Mouse (Mus musculus): ENCODE results near the gene Anks1. TPM values are rescaled to one million over a fixed set of nuclear protein-coding genes. Genes with fewer than 3 reads are reported as not detected.
"Not testable (repeated sequence)": the region's sequence is repeated elsewhere in the genome, so short reads cannot be mapped to it uniquely, and the experiment has no call there.

Anks1 gene
- polyA plus RNA-seq, 1 experiment from 2014 or later: 14.5 TPM

GRCm38 (mm10) chr17:27982712-27983266 lies 73.7 kb downstream of the Anks1 start:
- H3K9me3 ChIP-seq (ENCODE audit: low read length): no peaks in the 10 kb centered on the region
- no peak overlapping the region for H3K9ac ChIP-seq (replicated peaks; ENCODE audit: low read length)
- no peaks in the 10 kb centered on the region for H3K4me1 ChIP-seq (ENCODE audit: insufficient read depth, low read length)
- ATAC-seq (ENCODE audit: low FRiP score, low TSS enrichment): no peak
- peaks cover 21% of the 10 kb centered on the region for H3K36me3 ChIP-seq (ENCODE audit: insufficient read depth, low read length)
- no peak overlapping the region for H3K27ac ChIP-seq (ENCODE audit: low read length)
- no peak overlapping the region for H3K4me2 ChIP-seq (replicated peaks; ENCODE audit: low read depth, low read length)
- H3K27me3 ChIP-seq (ENCODE audit: insufficient read depth, low read length): no peaks in the 10 kb centered on the region
- 55% methylated on average over 7 of the region's 7 CpGs for WGBS
- no peak overlapping the region for H3K4me3 ChIP-seq (ENCODE audit: low read length)

- Histone ChIP-seq H3K27ac (ENCODE audit: low read length) (no peak overlapping the region), H3K4me2 (replicated peaks; ENCODE audit: low read depth, low read length) (no peak overlapping the region), H3K4me1 (ENCODE audit: insufficient read depth, low read length) (no peaks in the 10 kb centered on the region), H3K9me3 (ENCODE audit: low read length) (no peaks in the 10 kb centered on the region), H3K4me3 (ENCODE audit: low read length) (no peak overlapping the region), H3K9ac (replicated peaks; ENCODE audit: low read length) (no peak overlapping the region), H3K27me3 (ENCODE audit: insufficient read depth, low read length) (no peaks in the 10 kb centered on the region), H3K36me3 (ENCODE audit: insufficient read depth, low read length) (peaks cover 19% of the 10 kb centered on the region)
- WGBS: 85% methylated on average over 12 of the region's 12 CpGs
- ATAC-seq (ENCODE audit: low FRiP score, low TSS enrichment): no peak
These were observed 75.3 kb downstream of the Anks1 start for GRCm38 (mm10) chr17:27984421-27984820.

GRCm38 (mm10) chr17:27986106-27986505 lies 77.0 kb downstream of the Anks1 start:
- no peaks in the 10 kb centered on the region for H3K9me3 ChIP-seq (ENCODE audit: low read length)
- H3K4me2 ChIP-seq (replicated peaks; ENCODE audit: low read depth, low read length): no peak overlapping the region
- no peak for ATAC-seq (ENCODE audit: low FRiP score, low TSS enrichment)
- H3K4me3 ChIP-seq (ENCODE audit: low read length): no peak overlapping the region
- H3K27me3 ChIP-seq (ENCODE audit: insufficient read depth, low read length): no peaks in the 10 kb centered on the region
- H3K9ac ChIP-seq (replicated peaks; ENCODE audit: low read length): no peak overlapping the region
- 94% methylated on average over 19 of the region's 19 CpGs for WGBS
- peaks cover 19% of the 10 kb centered on the region for H3K36me3 ChIP-seq (ENCODE audit: insufficient read depth, low read length)
- no peaks in the 10 kb centered on the region for H3K4me1 ChIP-seq (ENCODE audit: insufficient read depth, low read length)
- no peak overlapping the region for H3K27ac ChIP-seq (ENCODE audit: low read length)

- Histone ChIP-seq H3K9me3 (ENCODE audit: low read length) (no peaks in the 10 kb centered on the region), H3K27ac (ENCODE audit: low read length) (no peak overlapping the region), H3K27me3 (ENCODE audit: insufficient read depth, low read length) (no peaks in the 10 kb centered on the region), H3K4me3 (ENCODE audit: low read length) (no peak overlapping the region), H3K4me2 (replicated peaks; ENCODE audit: low read depth, low read length) (no peak overlapping the region), H3K36me3 (ENCODE audit: insufficient read depth, low read length) (peaks cover 18% of the 10 kb centered on the region), H3K4me1 (ENCODE audit: insufficient read depth, low read length) (no peaks in the 10 kb centered on the region), H3K9ac (replicated peaks; ENCODE audit: low read length) (no peak overlapping the region)
- 43% methylated on average over 15 of the region's 15 CpGs for WGBS
- peak; percentile 66; the same call in 1 of the 2 replicates for ATAC-seq (ENCODE audit: low FRiP score, low TSS enrichment)
These were observed 80.9 kb downstream of the Anks1 start for GRCm38 (mm10) chr17:27989807-27990542.

- H3K9ac ChIP-seq (replicated peaks; ENCODE audit: low read length): no peak overlapping the region
- peaks cover 12% of the 10 kb centered on the region; the same call in 1 of the 2 replicates for H3K36me3 ChIP-seq (ENCODE audit: insufficient read depth, low read length)
- no peak overlapping the region for H3K4me3 ChIP-seq (ENCODE audit: low read length)
- peak overlapping the region; percentile 32 for H3K27ac ChIP-seq (ENCODE audit: low read length)
- 56% methylated on average over 10 of the region's 10 CpGs for WGBS
- H3K4me2 ChIP-seq (replicated peaks; ENCODE audit: low read depth, low read length): no peak overlapping the region
- no peak for ATAC-seq (ENCODE audit: low FRiP score, low TSS enrichment)
- peaks cover 2% of the 10 kb centered on the region; the same call in 1 of the 2 replicates for H3K4me1 ChIP-seq (ENCODE audit: insufficient read depth, low read length)
- H3K9me3 ChIP-seq (ENCODE audit: low read length): no peaks in the 10 kb centered on the region
- H3K27me3 ChIP-seq (ENCODE audit: insufficient read depth, low read length): no peaks in the 10 kb centered on the region
These were observed 85.2 kb downstream of the Anks1 start for GRCm38 (mm10) chr17:27994001-27994944.

GRCm38 (mm10) chr17:27996320-27996719 lies 87.2 kb downstream of the Anks1 start:
- no peak overlapping the region for H3K4me2 ChIP-seq (replicated peaks; ENCODE audit: low read depth, low read length)
- WGBS: 42% methylated on average over 4 of the region's 4 CpGs
- no peak for ATAC-seq (ENCODE audit: low FRiP score, low TSS enrichment)
- H3K9me3 ChIP-seq (ENCODE audit: low read length): no peaks in the 10 kb centered on the region
- no peak overlapping the region for H3K9ac ChIP-seq (replicated peaks; ENCODE audit: low read length)
- H3K27me3 ChIP-seq (ENCODE audit: insufficient read depth, low read length): no peaks in the 10 kb centered on the region
- no peak overlapping the region for H3K4me3 ChIP-seq (ENCODE audit: low read length)
- peaks cover 8% of the 10 kb centered on the region for H3K4me1 ChIP-seq (ENCODE audit: insufficient read depth, low read length)
- H3K27ac ChIP-seq (ENCODE audit: low read length): no peak overlapping the region
- H3K36me3 ChIP-seq (ENCODE audit: insufficient read depth, low read length): peaks cover 12% of the 10 kb centered on the region; the same call in 1 of the 2 replicates

GRCm38 (mm10) chr17:27997212-27997611 lies 88.1 kb downstream of the Anks1 start:
- peaks cover 9% of the 10 kb centered on the region for H3K4me1 ChIP-seq (ENCODE audit: insufficient read depth, low read length)
- WGBS: 51% methylated on average over 12 of the region's 12 CpGs
- H3K9me3 ChIP-seq (ENCODE audit: low read length): no peaks in the 10 kb centered on the region
- no peak overlapping the region for H3K9ac ChIP-seq (replicated peaks; ENCODE audit: low read length)
- no peak overlapping the region for H3K4me2 ChIP-seq (replicated peaks; ENCODE audit: low read depth, low read length)
- H3K27ac ChIP-seq (ENCODE audit: low read length): no peak overlapping the region
- no peak overlapping the region for H3K4me3 ChIP-seq (ENCODE audit: low read length)
- ATAC-seq (ENCODE audit: low FRiP score, low TSS enrichment): no peak
- no peaks in the 10 kb centered on the region for H3K27me3 ChIP-seq (ENCODE audit: insufficient read depth, low read length)
- H3K36me3 ChIP-seq (ENCODE audit: insufficient read depth, low read length): peaks cover 12% of the 10 kb centered on the region; the same call in 1 of the 2 replicates

- not testable (repeated sequence) for H3K27me3 ChIP-seq (ENCODE audit: insufficient read depth, low read length); H3K9me3 ChIP-seq (ENCODE audit: low read length); H3K9ac ChIP-seq (replicated peaks; ENCODE audit: low read length); H3K4me2 ChIP-seq (replicated peaks; ENCODE audit: low read depth, low read length); ATAC-seq (ENCODE audit: low FRiP score, low TSS enrichment); H3K4me1 ChIP-seq (ENCODE audit: insufficient read depth, low read length); H3K27ac ChIP-seq (ENCODE audit: low read length); H3K4me3 ChIP-seq (ENCODE audit: low read length)
- peaks cover 12% of the 10 kb centered on the region; the same call in 1 of the 2 replicates for H3K36me3 ChIP-seq (ENCODE audit: insufficient read depth, low read length)
- 70% methylated on average over 13 of the region's 13 CpGs for WGBS
These were observed 90.7 kb downstream of the Anks1 start for GRCm38 (mm10) chr17:27999683-28000273.

- Histone ChIP-seq H3K4me3 (ENCODE audit: low read length) (no peak overlapping the region), H3K9me3 (ENCODE audit: low read length) (no peaks in the 10 kb centered on the region), H3K27ac (ENCODE audit: low read length) (no peak overlapping the region), H3K4me1 (ENCODE audit: insufficient read depth, low read length) (peaks cover 9% of the 10 kb centered on the region), H3K9ac (replicated peaks; ENCODE audit: low read length) (no peak overlapping the region), H3K4me2 (replicated peaks; ENCODE audit: low read depth, low read length) (no peak overlapping the region), H3K27me3 (ENCODE audit: insufficient read depth, low read length) (no peaks in the 10 kb centered on the region), H3K36me3 (ENCODE audit: insufficient read depth, low read length) (peaks cover 12% of the 10 kb centered on the region; the same call in 1 of the 2 replicates)
- ATAC-seq (ENCODE audit: low FRiP score, low TSS enrichment): no peak
- WGBS: 54% methylated on average over 4 of the region's 4 CpGs
These were observed 91.3 kb downstream of the Anks1 start for GRCm38 (mm10) chr17:28000389-28000788.
